Mouse (Mus musculus) regulatory T cell (primary cell): ENCODE data around the gene Ece1.

Source experiments
- in situ Hi-C: fragments of 300-600 bp; cut with MboI, MseI; formaldehyde crosslinking; loops from one replicate; pipeline ENCODE4 v1.15.1; 2025; ENCODE audit warnings: high pct_unique_total_duplicates

Gene Ece1

DNA sequence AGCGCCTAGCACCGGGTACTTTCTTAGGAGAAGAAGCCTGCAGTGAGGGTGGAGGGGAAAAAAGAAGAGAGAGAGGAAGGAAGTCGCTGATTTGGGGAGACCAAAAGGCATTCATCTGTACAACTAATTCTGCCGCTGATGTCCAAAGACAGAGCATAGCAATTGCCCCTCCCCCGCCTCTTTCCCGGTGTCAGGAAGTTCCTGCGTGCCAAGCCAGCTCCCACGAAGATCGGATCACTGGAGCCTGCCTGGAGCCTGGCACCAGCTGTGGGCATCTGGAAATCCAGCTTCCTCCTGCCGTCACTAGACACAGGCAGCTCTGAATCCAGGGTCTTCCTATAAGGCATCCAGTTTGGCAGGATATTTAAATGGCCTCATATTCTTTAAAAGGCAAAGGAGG, 122.2 kb downstream of the Ece1 start:
- in situ Hi-C loops = no loop called here

- in situ Hi-C loops = no loop called here
Measured at GRCm38 (mm10) chr4:137984746-137985145, 122.7 kb downstream of the Ece1 start.

GRCm38 (mm10) chr4:137989426-137989825, 127.4 kb downstream of the Ece1 start:
- in situ Hi-C loops = no loop called here

DNA sequence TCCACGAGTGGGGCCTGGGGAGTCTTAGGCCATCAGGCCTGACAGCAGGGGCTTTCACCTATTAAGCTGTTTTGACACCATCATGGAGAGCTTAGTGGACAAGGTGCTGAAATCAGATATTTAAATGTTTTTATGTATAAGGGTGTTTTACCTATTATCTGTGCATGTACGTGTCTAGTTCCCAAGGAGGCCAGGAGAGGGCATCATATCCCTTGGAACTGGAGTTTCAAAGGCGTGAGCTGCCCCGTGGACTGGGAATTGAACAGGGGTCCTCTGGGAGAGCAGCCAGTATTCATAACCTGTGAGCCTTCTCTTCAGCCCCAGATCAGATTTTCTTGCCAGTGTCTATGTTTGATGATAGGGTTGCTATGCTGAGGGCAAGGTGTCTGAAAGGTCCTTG, 128.4 kb downstream of the Ece1 start:
- in situ Hi-C loops = loop anchor here (5.0 kb wide), 1 partner anchor 312 kb away; the partner anchor contains the start of gene Ddost

- in situ Hi-C loops = loop anchor here (5.0 kb wide), 1 partner anchor 311 kb away; the partner anchor contains the start of gene Ddost
Measured at GRCm38 (mm10) chr4:137991240-137991639, 129.2 kb downstream of the Ece1 start.

- in situ Hi-C loops = loop anchor here (5.0 kb wide), 1 partner anchor 309 kb away; the partner anchor contains the start of gene Ddost
Measured at GRCm38 (mm10) chr4:137992890-137993289, 130.9 kb downstream of the Ece1 start, which contains the start of gene Eif4g3. TSS of gene Eif4g3 (plus strand) at chr4:137993022.

GRCm38 (mm10) chr4:137993291-137993758, 131.3 kb downstream of the Ece1 start:
- in situ Hi-C loops = loop anchor here (5.0 kb wide), 1 partner anchor 309 kb away; the partner anchor contains the start of gene Ddost

DNA sequence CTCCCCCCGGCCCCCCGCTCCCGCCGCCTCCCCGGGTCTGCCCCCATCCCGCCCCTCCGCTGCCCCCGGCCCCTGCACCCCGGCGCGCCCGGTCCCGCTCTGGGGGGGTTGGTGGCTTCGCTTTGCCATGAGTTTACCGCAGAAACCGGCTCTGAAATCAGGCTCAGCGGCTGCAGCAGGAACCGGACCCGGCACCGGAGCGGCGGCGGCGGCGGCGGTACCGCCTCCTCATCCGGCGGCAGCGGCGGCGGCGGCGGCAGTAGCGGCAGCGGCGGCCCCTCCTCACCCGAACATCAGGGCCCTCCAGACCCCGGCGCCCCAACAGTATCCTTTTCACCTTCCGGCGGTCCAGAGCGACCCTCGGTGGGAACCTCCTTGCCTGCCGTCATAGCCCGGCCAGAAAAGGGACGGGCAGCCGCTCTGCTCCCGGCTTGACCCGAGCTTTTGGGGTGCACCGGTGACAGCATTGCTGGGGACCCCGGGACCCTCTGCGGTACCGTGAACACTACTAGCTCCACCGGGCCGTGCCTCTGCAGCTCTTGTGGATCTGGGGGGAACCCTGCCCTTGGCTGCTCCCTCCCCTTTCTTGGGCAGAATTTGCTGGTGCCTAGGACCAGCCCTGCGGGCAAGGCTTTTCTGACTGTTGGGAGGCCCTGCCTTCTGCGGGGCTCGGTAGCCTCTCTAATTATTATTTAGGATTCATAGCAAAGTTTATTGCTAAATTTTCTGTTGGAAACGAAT, 132.0 kb downstream of the Ece1 start:
- in situ Hi-C loops = loop anchor here (5.0 kb wide), 1 partner anchor 308 kb away; the partner anchor contains the start of gene Ddost

DNA sequence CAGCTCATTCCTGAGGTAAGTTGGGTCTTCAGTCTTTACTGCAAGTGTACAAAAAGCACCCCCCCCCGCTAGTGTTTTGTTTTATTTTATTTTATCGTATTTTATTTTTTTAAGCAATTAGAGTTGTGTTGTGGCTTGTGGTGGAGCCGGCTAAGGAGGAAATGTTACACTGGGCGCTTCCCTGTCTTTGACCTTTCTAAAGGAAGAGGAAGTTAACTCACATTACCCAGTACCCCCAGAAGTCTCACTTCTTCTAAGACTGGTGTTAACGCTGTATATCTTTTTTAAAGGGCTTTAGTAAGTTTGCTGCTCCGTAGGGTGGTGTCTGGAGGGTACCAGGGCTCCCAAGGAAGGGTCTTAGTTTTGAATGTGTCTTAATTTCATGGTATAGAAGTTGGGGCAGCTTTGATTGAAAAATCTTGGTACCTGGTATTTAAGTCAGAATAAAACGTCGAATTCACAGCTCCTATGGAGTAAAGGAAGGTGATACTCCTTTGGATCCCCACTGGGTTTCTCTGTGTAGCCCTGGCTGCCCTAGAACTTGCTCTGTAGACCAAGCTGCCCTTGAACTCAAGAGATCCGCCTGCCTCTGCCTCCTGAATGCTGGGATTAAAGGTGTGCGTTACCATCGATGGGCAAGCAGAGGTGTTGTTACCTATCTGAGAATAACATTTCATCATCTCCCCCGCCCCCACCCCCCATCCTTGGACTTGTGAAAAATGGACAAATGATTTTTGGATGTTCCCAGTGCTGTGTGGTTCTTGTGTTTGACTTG, 132.7 kb downstream of the Ece1 start:
- in situ Hi-C loops = loop anchor here (5.0 kb wide), 1 partner anchor 308 kb away; the partner anchor contains the start of gene Ddost

- in situ Hi-C loops = no loop called here
Measured at GRCm38 (mm10) chr4:137995399-137995798, 133.4 kb downstream of the Ece1 start.

- in situ Hi-C loops = no loop called here
Measured at GRCm38 (mm10) chr4:137998232-137998631, 136.2 kb downstream of the Ece1 start.

DNA sequence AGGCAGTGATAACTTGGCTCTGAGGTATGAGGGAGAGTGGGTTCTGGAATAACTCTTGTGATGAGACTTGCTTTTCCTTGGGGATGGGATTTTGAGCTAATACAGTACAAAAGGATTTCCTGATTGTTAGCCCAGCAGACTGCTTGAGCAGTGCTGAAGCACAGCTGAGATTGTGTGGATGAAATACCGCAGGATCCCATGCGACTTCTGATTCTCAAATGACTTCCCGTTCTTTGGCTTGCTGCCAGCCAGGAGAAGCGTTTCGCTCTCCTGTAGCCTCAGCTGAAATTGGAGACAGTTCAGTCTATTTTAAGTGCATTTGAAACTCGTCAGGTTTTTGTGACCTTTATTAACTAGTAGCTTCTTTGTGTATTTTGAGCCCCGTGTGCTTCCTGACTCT, 138.6 kb downstream of the Ece1 start:
- in situ Hi-C loops = no loop called here

DNA sequence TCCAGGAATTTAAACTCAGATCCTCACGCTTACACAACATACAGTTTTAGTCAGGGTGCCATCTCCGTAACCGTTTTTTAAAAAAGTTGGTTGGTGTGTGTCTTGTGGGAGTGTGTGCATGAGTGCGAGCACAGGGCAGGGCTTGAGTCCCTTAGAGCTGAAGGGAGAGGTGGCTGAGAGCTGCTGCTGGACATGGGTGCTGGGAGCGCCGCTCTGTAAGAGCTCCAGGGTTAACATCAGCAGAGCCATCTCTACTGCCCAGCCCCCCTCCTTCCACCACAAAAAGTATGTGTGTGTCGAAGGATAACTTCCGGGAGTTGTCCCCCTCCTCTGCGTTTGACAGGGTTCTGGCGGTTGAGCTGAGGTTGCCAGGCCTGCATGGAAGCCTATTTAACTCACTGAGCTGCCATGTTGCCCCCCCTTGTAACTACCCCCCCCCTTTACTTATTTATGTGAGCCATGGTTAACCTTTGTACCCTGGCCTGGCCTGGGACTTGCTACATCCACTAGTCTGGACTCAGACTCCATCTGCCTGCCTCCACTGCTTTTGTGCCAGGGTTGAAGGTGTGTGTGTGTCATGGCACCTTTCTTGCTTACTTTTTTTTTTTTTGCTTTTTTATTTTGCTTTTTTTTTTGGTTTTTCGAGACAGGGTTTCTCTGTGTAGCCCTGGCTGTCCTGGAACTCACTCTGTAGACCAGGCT, 142.0 kb downstream of the Ece1 start:
- in situ Hi-C loops = no loop called here

GRCm38 (mm10) chr4:138005781-138006180, 143.7 kb downstream of the Ece1 start:
- in situ Hi-C loops = no loop called here

GRCm38 (mm10) chr4:138006951-138007613, 145.0 kb downstream of the Ece1 start:
- in situ Hi-C loops = no loop called here

DNA sequence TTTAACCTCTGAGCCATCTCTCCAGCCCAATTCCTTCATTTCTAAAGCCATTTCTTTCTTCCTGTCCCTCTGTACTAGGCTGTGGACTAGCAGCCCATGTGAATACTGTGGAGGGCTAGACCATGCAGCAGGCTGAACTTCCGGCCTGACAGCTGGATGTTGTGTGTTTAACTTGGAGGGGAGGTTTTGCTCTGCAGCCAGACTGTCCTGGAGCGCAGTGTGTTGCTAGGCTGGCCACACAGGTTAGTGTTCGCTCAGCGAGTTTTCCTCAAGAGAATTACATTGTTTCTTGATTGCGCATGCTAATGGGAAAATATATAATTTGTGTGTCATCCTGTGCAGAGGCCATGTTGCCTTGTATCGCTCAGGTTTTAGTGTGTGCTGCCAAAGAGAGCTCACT, 146.6 kb downstream of the Ece1 start:
- in situ Hi-C loops = no loop called here

- in situ Hi-C loops = no loop called here
Measured at GRCm38 (mm10) chr4:138009786-138010502, 147.9 kb downstream of the Ece1 start.

DNA sequence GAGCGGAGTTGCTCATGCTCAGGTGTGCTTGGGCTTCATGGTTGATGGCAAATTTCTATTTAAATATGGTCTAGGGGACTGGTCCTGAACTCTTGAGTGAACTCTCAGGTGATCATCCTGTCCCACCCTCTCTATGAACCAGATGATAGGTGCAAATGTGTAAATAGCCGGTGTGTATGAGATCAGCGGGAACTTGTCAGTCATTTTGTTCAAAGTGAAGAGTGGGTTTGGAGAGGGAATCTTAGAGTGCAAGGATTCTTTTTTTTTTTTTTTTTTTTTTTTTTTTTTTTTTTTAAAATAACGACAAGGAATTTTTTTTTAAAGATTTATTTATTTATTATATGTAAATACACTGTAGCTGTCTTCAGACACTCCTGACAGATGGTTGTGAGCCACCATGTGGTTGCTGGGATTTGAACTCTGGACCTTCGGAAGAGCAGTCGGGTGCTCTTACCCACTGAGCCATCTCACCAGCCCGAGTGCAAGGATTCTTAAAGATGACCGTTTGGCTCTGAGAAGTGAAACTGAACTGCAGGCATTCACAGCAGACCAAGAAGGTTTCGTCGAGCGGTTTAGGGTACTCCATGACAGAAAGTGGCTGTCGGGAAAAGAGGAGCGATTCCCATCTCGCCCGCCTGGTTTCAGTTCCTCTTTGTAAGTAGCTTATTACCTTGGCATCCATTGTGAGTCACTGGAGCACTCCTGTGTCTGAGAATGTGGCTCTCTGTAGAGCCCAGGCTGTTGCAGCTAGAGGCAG, 151.9 kb downstream of the Ece1 start:
- in situ Hi-C loops = no loop called here
